Comparison of ENCODE assay signal across 10 mouse cellular contexts in genomic region chr10:27162364-27162763, GRCm38 (mm10).
A peak's percentile ranks its signal among the peaks of the same experiment; 100 is the strongest.
DNase-seq lines count a peak whose midpoint lies in the region; ATAC-seq lines count a peak whose summit lies in the region.
"Had no signal": no experiment of that assay in that cellular context is flagged by ENCODE, and none has a peak within 500 bp of the region (broad histone marks: within the 10 kb centered on the region; RNA-seq: fewer than 3 reads in every experiment).

No protein-coding gene starts in this region.

- H3K4me3 ChIP-seq in hindbrain, embryonic 12.5 days: no peak overlapping the region
- H3K4me3 ChIP-seq in hindbrain, embryonic 13.5 days: no peak overlapping the region
- H3K4me3 ChIP-seq: megakaryocyte, embryonic 14.5 days had no signal

- H3K36me3 ChIP-seq in hindbrain, embryonic 12.5 days: no peaks in the 10 kb centered on the region
- no peaks in the 10 kb centered on the region for H3K36me3 ChIP-seq in hindbrain, embryonic 13.5 days

- H3K4me1 ChIP-seq in hindbrain, embryonic 12.5 days: no peaks in the 10 kb centered on the region
- no peaks in the 10 kb centered on the region for H3K4me1 ChIP-seq in hindbrain, embryonic 13.5 days (replicated peaks)
- H3K4me1 ChIP-seq: megakaryocyte, embryonic 14.5 days had no signal

- no peak overlapping the region for H3K27ac ChIP-seq in hindbrain, embryonic 12.5 days
- H3K27ac ChIP-seq in hindbrain, embryonic 13.5 days: no peak overlapping the region

- WGBS in hindbrain, embryonic 12.5 days: 84% methylated on average over 2 of the region's 2 CpGs
- WGBS in hindbrain, embryonic 13.5 days: 89% methylated on average over 2 of the region's 2 CpGs

- no peak overlapping the region for H3K4me2 ChIP-seq in hindbrain, embryonic 12.5 days (replicated peaks)
- no peak overlapping the region for H3K4me2 ChIP-seq in hindbrain, embryonic 13.5 days

- no peaks in the 10 kb centered on the region for H3K27me3 ChIP-seq in hindbrain, embryonic 12.5 days
- no peaks in the 10 kb centered on the region for H3K27me3 ChIP-seq in hindbrain, embryonic 13.5 days
- H3K27me3 ChIP-seq: megakaryocyte, embryonic 14.5 days had no signal

- no peak overlapping the region for H3K9ac ChIP-seq in hindbrain, embryonic 12.5 days
- H3K9ac ChIP-seq in hindbrain, embryonic 13.5 days: no peak overlapping the region

- no peaks in the 10 kb centered on the region for H3K9me3 ChIP-seq in hindbrain, embryonic 12.5 days (replicated peaks)
- H3K9me3 ChIP-seq in hindbrain, embryonic 13.5 days: no peaks in the 10 kb centered on the region
- H3K9me3 ChIP-seq: megakaryocyte, embryonic 14.5 days had no signal

- DNase-seq in adrenal gland, adult 2 months: peak; percentile 5
- no peak for DNase-seq in adrenal gland, adult 8-10 months
- peak; percentile 60 for DNase-seq in 3T3-L1 (ENCODE audit: low read depth, low spot score)
- peak; percentile 48 for DNase-seq in c-Kit-positive CD71-positive TER-119-negative erythroid progenitor cells, embryonic 14.5 days (ENCODE audit: low read depth)
- no peak for DNase-seq in urinary bladder, postnatal 14 days (ENCODE audit: low spot score)
- DNase-seq in lung, adult 18-20 months: no peak
- DNase-seq: kidney, postnatal 4 days had no signal

- ATAC-seq in hindbrain, embryonic 12.5 days (ENCODE audit: low FRiP score): 0 out of 2 replicates have a peak, but pooled peaks have one; percentile 26
- no peak for ATAC-seq in hindbrain, embryonic 13.5 days (ENCODE audit: low FRiP score)

Comparison
In these comparisons a context has a peak if more than half of its experiments do, and no peak if none do; other contexts are left out.
1. DNase-seq: peak in adrenal gland, adult 2 months (single experiment), 3T3-L1 (single experiment) and c-Kit-positive CD71-positive TER-119-negative erythroid progenitor cells, embryonic 14.5 days (single experiment); none in adrenal gland, adult 8-10 months (single experiment), urinary bladder, postnatal 14 days (single experiment) and lung, adult 18-20 months (0 of 2).